Mouse (Mus musculus) left cerebral cortex, adult 8-10 months (tissue): ENCODE data around the gene Ccl25. TPM values are rescaled to one million over a fixed set of nuclear protein-coding genes. Genes with fewer than 3 reads are reported as not detected.

Experiments
- total RNA-seq, 4 experiments: library from RNA; stranded (reverse); gene quantifications; 2 replicates each; pipeline ENCODE4 v1.2.4; 2022

Gene Ccl25
- total RNA-seq, 4 experiments from 2014 or later: 18.5 to 23.5 (median 21.9) TPM

Other genes starting within 250 kb of the Ccl25 start
- gene Cd209f, start 219.4 kb upstream of the Ccl25 start, total RNA-seq: under 1 TPM; 0.51 to 0.66 (median 0.62) TPM
- under 1 TPM in 2 of 4 experiments, not detected in 2; 0.15 to 0.32 TPM for gene Cd209g, start 191.1 kb upstream of the Ccl25 start, total RNA-seq
- gene Evi5l, start 158.6 kb upstream of the Ccl25 start, total RNA-seq: 100 to 1,000 TPM; 100 to 112 (median 107) TPM
- 10 to 100 TPM; 34.4 to 40.8 (median 36.8) TPM for gene Prr36, start 107.8 kb upstream of the Ccl25 start, total RNA-seq
- gene Lrrc8e, start 98.4 kb upstream of the Ccl25 start, total RNA-seq: under 1 TPM in 1 of 4 experiments, not detected in 3; 0.09 TPM
- 100 to 1,000 TPM in 3 of 4 experiments, 10 to 100 TPM in 1; 96.7 to 124 (median 103) TPM for gene Map2k7, start 86.5 kb upstream of the Ccl25 start, total RNA-seq
- 1 to 10 TPM in 3 of 4 experiments, under 1 TPM in 1; 0.13 to 1.8 (median 1.4) TPM for gene Gm49320, start 86.3 kb upstream of the Ccl25 start, total RNA-seq
- gene Tgfbr3l, start 77.0 kb upstream of the Ccl25 start, total RNA-seq: 10 to 100 TPM in 3 of 4 experiments, 1 to 10 TPM in 1; 9.2 to 17.6 (median 12.5) TPM
- gene Snapc2, start 72.1 kb upstream of the Ccl25 start, total RNA-seq: 10 to 100 TPM; 36.2 to 40.5 (median 39.0) TPM
- 100 to 1,000 TPM; 515 to 546 (median 526) TPM for gene Ctxn1, start 65.9 kb upstream of the Ccl25 start, total RNA-seq
- gene Timm44, start 49.3 kb upstream of the Ccl25 start, total RNA-seq: 10 to 100 TPM; 62.8 to 72.5 (median 66.8) TPM
- 10 to 100 TPM; 66.3 to 74.7 (median 68.8) TPM for gene Elavl1, start 203 bp downstream of the Ccl25 start, total RNA-seq
- gene Cers4, start 167.8 kb downstream of the Ccl25 start, total RNA-seq: 10 to 100 TPM; 45.5 to 47.0 (median 46.5) TPM